Mouse (Mus musculus): ENCODE results near the gene N4bp2l2.
A peak's percentile ranks its signal among the peaks of the same experiment; 100 is the strongest.
"Not testable (repeated sequence)": the region's sequence is repeated elsewhere in the genome, so short reads cannot be mapped to it uniquely, and the experiment has no call there.

Gene N4bp2l2

GRCm38 (mm10) chr5:150666133-150666739, at the start of gene N4bp2l2:
N4bp2l2 (minus strand) TSS chr5:150666183.
- DNase-seq (ENCODE audit: low spot score in 2 of 2) = not testable (repeated sequence)

GRCm38 (mm10) chr5:150713431-150713830, 47.4 kb upstream of the N4bp2l2 start:
- no peak for DNase-seq (ENCODE audit: low spot score in 2 of 2)

- no peak for DNase-seq (ENCODE audit: low spot score in 2 of 2)
These were observed 45.5 kb upstream of the N4bp2l2 start for GRCm38 (mm10) chr5:150711503-150711902.

- not testable (repeated sequence) for DNase-seq (ENCODE audit: low spot score in 2 of 2)
These were observed 41.2 kb upstream of the N4bp2l2 start for GRCm38 (mm10) chr5:150707181-150707580.

GRCm38 (mm10) chr5:150706651-150707050, 40.7 kb upstream of the N4bp2l2 start:
- DNase-seq (ENCODE audit: low spot score in 2 of 2) = not testable (repeated sequence)

GRCm38 (mm10) chr5:150702714-150703113, 36.7 kb upstream of the N4bp2l2 start:
- DNase-seq (ENCODE audit: low spot score in 2 of 2) = peak; percentile 12 to 68

- DNase-seq (ENCODE audit: low spot score in 2 of 2) = no peak
These were observed 27.3 kb upstream of the N4bp2l2 start for GRCm38 (mm10) chr5:150693277-150693676.

- no peak for DNase-seq (ENCODE audit: low spot score in 2 of 2)
These were observed 24.7 kb upstream of the N4bp2l2 start for GRCm38 (mm10) chr5:150690685-150691084.

GRCm38 (mm10) chr5:150682862-150683261, 16.9 kb upstream of the N4bp2l2 start:
- DNase-seq (ENCODE audit: low spot score in 2 of 2) = not testable (repeated sequence)

GRCm38 (mm10) chr5:150674866-150675265, 8.9 kb upstream of the N4bp2l2 start:
- no peak for DNase-seq (ENCODE audit: low spot score in 2 of 2)

GRCm38 (mm10) chr5:150673880-150674621, 8.1 kb upstream of the N4bp2l2 start:
- peak in 1 of 2 experiments; percentile 15 for DNase-seq (ENCODE audit: low spot score in 2 of 2)

GRCm38 (mm10) chr5:150673153-150673835, 7.3 kb upstream of the N4bp2l2 start, which contains the start of gene Pds5b:
Pds5b (plus strand) TSS chr5:150673739.
- peak; percentile 88 to 93 for DNase-seq (ENCODE audit: low spot score in 2 of 2)

- DNase-seq (ENCODE audit: low spot score in 2 of 2) = no peak
These were observed 6.4 kb upstream of the N4bp2l2 start for GRCm38 (mm10) chr5:150672343-150672742.

- no peak for DNase-seq (ENCODE audit: low spot score in 2 of 2)
These were observed 2.7 kb upstream of the N4bp2l2 start for GRCm38 (mm10) chr5:150668731-150669130.

GRCm38 (mm10) chr5:150665132-150665954, 640 bp downstream of the N4bp2l2 start:
- peak; percentile 95 to 99 for DNase-seq (ENCODE audit: low spot score in 2 of 2)

- no peak for DNase-seq (ENCODE audit: low spot score in 2 of 2)
These were observed 1.2 kb downstream of the N4bp2l2 start for GRCm38 (mm10) chr5:150664794-150665131.

- not testable (repeated sequence) for DNase-seq (ENCODE audit: low spot score in 2 of 2)
These were observed 2.1 kb downstream of the N4bp2l2 start for GRCm38 (mm10) chr5:150663926-150664325.

- not testable (repeated sequence) for DNase-seq (ENCODE audit: low spot score in 2 of 2)
These were observed 5.7 kb downstream of the N4bp2l2 start for GRCm38 (mm10) chr5:150660296-150660695.

- DNase-seq (ENCODE audit: low spot score in 2 of 2) = not testable (repeated sequence)
These were observed 6.6 kb downstream of the N4bp2l2 start for GRCm38 (mm10) chr5:150659425-150659824.

- no peak for DNase-seq (ENCODE audit: low spot score in 2 of 2)
These were observed 11.4 kb downstream of the N4bp2l2 start for GRCm38 (mm10) chr5:150654548-150654947.

GRCm38 (mm10) chr5:150652578-150652977, 13.4 kb downstream of the N4bp2l2 start:
- no peak for DNase-seq (ENCODE audit: low spot score in 2 of 2)

- no peak for DNase-seq (ENCODE audit: low spot score in 2 of 2)
These were observed 21.1 kb downstream of the N4bp2l2 start for GRCm38 (mm10) chr5:150644926-150645325.
